Mouse (Mus musculus): Measurements from ENCODE around the gene Slc39a13.
"Not testable (repeated sequence)": the region's sequence is repeated elsewhere in the genome, so short reads cannot be mapped to it uniquely, and the experiment has no call there.

Slc39a13 gene

GRCm38 (mm10) chr2:91062779-91063606 lies 7.2 kb downstream of the Slc39a13 start:
- DNase-seq, result no peak

DNA sequence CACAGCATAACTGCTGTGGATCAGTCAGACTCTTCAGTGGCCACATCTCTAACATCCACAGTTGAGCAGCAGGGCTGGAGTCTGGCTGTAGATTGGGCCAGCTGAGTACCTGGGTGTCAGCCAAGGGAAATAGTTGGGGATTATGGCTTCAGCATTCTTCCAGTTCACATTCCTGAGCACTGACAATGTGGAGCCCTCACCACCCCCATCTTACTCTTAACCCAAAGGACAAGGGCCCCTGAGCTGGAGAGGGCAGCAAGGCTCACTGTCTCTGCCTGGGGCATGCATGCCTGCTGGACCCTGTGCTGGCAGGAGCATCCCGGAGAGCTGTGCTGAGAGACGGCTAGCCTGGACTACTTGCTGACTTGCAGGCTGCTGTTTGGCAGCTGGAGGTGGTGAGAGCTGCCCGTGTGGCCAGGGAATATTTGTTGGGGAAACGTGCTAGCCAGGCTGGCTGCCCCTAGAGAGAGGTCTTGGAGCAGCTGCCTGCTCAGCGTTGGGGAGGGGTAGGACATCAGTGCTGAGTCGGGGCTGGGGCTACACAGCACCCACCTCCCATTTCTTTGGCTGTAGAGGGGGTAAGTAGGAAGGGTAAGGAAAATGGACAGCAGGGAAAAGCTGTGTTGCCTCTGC lies 8.3 kb downstream of the Slc39a13 start:
- DNase-seq, result no peak

GRCm38 (mm10) chr2:91060544-91061355 lies 9.5 kb downstream of the Slc39a13 start:
- peak; percentile 75 for DNase-seq

- no peak for DNase-seq
Measured at GRCm38 (mm10) chr2:91059376-91059775, 10.8 kb downstream of the Slc39a13 start.

DNA sequence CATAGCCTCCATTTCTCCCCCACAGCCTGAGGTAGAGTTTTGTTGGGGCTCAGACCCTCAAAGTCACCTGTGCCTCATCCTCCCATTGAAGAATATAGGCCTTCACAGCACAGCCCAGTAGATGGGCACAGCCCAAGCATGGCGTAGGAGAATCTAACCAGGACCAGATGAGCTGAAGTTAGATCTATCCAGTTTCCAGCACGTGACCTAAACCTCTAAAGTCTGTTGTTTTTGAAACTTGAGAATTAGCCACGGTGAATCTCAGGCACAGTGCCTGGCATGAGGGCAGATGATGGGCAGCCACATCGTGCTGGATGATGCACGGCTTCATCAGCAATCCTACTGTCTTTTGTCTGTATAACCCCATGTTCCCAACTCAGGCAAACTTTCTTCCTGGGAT lies 11.8 kb downstream of the Slc39a13 start:
- DNase-seq, result no peak

DNA sequence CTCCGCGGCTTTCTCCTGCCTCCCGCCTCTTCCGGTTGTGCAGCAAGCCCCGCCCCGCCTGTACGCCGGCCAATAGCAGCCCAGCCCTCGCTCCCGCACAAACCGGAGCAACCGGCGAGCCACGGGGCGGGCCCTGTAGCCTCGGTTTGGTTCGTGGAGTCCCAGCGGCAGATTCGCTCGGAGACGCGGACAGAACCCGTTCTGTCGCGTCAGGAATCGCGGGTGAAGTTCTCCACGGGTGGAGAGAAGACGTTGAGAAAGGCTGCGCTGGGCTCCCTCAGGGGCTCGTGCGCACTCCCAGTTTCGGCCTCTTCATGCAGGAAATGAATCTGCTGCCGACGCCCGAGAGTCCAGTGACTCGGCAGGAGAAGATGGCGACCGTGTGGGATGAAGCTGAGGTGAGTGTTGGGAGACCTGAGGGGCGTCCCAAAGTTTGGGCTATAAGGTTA lies 16.3 kb downstream of the Slc39a13 start, which contains the start of gene Psmc3:
TSS of gene Psmc3 (plus strand) at position 76 of the 449 bp plus-strand sequence.
- peak; percentile 97 for DNase-seq

- DNase-seq, result no peak
Measured at GRCm38 (mm10) chr2:91053181-91053933, 16.9 kb downstream of the Slc39a13 start.

DNA sequence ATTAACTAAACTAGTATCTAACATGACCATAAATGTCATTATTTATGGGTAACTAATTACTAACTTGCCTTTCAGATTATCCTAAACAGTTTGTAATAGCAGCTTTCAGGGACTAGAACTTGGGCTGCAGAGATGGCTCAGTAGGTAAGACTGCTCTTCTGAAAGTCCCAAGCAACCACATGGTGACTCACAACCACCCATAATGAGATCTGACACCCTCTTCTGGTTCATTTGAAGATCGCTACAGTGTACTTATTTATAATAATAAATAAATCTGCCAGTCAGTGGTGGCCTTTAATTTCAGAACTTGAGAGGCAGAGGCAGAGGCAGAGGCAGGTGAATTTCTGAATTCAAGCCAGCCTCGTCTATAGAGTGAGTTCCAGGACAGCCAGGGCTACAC lies 17.5 kb downstream of the Slc39a13 start:
- no peak for DNase-seq

DNA sequence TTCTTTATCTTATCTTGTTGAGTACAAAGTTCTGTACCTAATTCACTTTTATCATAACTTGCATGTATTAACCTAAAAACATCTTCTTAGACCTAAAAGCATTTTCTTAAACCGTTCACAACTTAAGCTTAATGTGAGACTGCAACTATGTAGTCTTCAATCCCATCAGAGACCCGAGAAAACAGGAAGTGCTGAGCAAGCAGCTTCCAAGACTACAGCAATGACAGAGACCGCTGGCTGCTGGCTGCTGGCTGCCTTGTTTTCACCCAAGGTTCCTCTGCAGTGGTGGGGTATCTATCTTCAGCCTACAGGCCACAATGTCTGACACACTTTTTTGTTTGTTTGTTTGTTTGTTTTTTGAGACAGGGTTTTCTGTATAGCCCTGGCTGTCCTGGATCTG lies 18.3 kb downstream of the Slc39a13 start:
- DNase-seq, result no peak

GRCm38 (mm10) chr2:91047359-91047758 lies 22.9 kb downstream of the Slc39a13 start:
- DNase-seq, result no peak

GRCm38 (mm10) chr2:91045805-91046204 lies 24.4 kb downstream of the Slc39a13 start:
- DNase-seq, result not testable (repeated sequence)

GRCm38 (mm10) chr2:91044727-91045126 lies 25.5 kb downstream of the Slc39a13 start:
- no peak for DNase-seq

- no peak for DNase-seq
Measured at GRCm38 (mm10) chr2:91042651-91043398, 27.4 kb downstream of the Slc39a13 start.

- no peak for DNase-seq
Measured at GRCm38 (mm10) chr2:91041786-91042185, 28.4 kb downstream of the Slc39a13 start.

- DNase-seq, result no peak
Measured at GRCm38 (mm10) chr2:91035385-91035784, 34.8 kb downstream of the Slc39a13 start, which contains the start of gene Rapsn. Gene Rapsn, plus strand, starts transcription at chr2:91035620.

GRCm38 (mm10) chr2:91033000-91033399 lies 37.2 kb downstream of the Slc39a13 start:
- no peak for DNase-seq

GRCm38 (mm10) chr2:91031216-91031615 lies 39.0 kb downstream of the Slc39a13 start:
- no peak for DNase-seq

GRCm38 (mm10) chr2:91027391-91028214 lies 42.6 kb downstream of the Slc39a13 start:
- no peak for DNase-seq

- DNase-seq, result no peak
Measured at GRCm38 (mm10) chr2:91026491-91026890, 43.7 kb downstream of the Slc39a13 start.

GRCm38 (mm10) chr2:91025081-91025516 lies 45.1 kb downstream of the Slc39a13 start:
- no peak for DNase-seq

DNA sequence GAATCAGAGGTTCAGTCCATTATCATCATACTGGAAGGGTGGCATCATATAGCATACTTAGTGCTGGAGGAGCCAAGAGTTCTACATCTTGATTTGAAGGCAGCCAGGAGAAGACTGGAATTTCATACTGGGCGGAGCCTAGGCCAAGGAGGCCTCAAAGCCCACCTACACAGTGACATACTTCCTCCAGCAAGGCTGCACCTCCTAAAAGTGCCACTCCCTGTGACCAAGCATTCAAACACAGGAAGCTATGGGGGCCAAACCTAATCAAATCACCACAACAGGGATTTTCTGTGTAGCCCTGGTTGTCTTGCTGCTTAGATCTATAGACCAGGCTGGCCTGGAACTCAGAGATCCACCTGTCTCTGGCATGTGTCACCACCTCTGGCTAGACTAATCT lies 46.3 kb downstream of the Slc39a13 start:
- no peak for DNase-seq
